Mouse (Mus musculus): ENCODE results near the gene Thegl. TPM values are rescaled to one million over a fixed set of nuclear protein-coding genes. Genes with fewer than 3 reads are reported as not detected.
A peak's percentile ranks its signal among the peaks of the same experiment; 100 is the strongest.
"Not testable (repeated sequence)": the region's sequence is repeated elsewhere in the genome, so short reads cannot be mapped to it uniquely, and the experiment has no call there.

Gene Thegl
- total RNA-seq, 2 experiments from 2014 or later, result 0.42 to 0.63 TPM

- DNase-seq (ENCODE audit: low spot score in 2 of 2), result no peak
Observed at GRCm38 (mm10) chr5:77092531-77092930, 76.7 kb downstream of the Thegl start.

GRCm38 (mm10) chr5:77093961-77094360, 78.1 kb downstream of the Thegl start:
- DNase-seq (ENCODE audit: low spot score in 2 of 2), result no peak

GRCm38 (mm10) chr5:77094510-77095491, 79.0 kb downstream of the Thegl start:
- DNase-seq (ENCODE audit: low spot score in 2 of 2), result peak; percentile 61 to 69

- DNase-seq (ENCODE audit: low spot score in 2 of 2), result not testable (repeated sequence)
Observed at GRCm38 (mm10) chr5:77096194-77096593, 80.4 kb downstream of the Thegl start.

- no peak for DNase-seq (ENCODE audit: low spot score in 2 of 2)
Observed at GRCm38 (mm10) chr5:77097686-77098085, 81.9 kb downstream of the Thegl start.

- no peak for DNase-seq (ENCODE audit: low spot score in 2 of 2)
Observed at GRCm38 (mm10) chr5:77098874-77099273, 83.1 kb downstream of the Thegl start.

GRCm38 (mm10) chr5:77099317-77099996, 83.6 kb downstream of the Thegl start:
- no peak for DNase-seq (ENCODE audit: low spot score in 2 of 2)

- DNase-seq (ENCODE audit: low spot score in 2 of 2), result no peak
Observed at GRCm38 (mm10) chr5:77099997-77100380, 84.2 kb downstream of the Thegl start.

GRCm38 (mm10) chr5:77100691-77101090, 84.9 kb downstream of the Thegl start:
- no peak for DNase-seq (ENCODE audit: low spot score in 2 of 2)

- no peak for DNase-seq (ENCODE audit: low spot score in 2 of 2)
Observed at GRCm38 (mm10) chr5:77102522-77103365, 86.9 kb downstream of the Thegl start.

GRCm38 (mm10) chr5:77107146-77107822, 91.5 kb downstream of the Thegl start:
- no peak for DNase-seq (ENCODE audit: low spot score in 2 of 2)

- no peak for DNase-seq (ENCODE audit: low spot score in 2 of 2)
Observed at GRCm38 (mm10) chr5:77108806-77109205, 93.0 kb downstream of the Thegl start.

- DNase-seq (ENCODE audit: low spot score in 2 of 2), result no peak
Observed at GRCm38 (mm10) chr5:77109814-77110213, 94.0 kb downstream of the Thegl start.

Other genes with a start within 250 kb of the Thegl start
- gene Aasdh, start 110.5 kb upstream of the Thegl start, total RNA-seq (2021), result 10 to 100 TPM; 21.2 to 22.0 TPM
- gene Paics, start 64.7 kb upstream of the Thegl start, total RNA-seq (2021), result 10 to 100 TPM; 94.1 to 94.2 TPM
- 10 to 100 TPM; 20.1 to 20.9 TPM for gene Ppat, start 64.4 kb upstream of the Thegl start, total RNA-seq (2021)
- gene Srp72, start 41.3 kb upstream of the Thegl start, total RNA-seq (2021), result 100 to 1,000 TPM in 1 of 2 experiments, 10 to 100 TPM in 1; 93.8 to 100 TPM
- not detected for gene Arl9, start 12.0 kb upstream of the Thegl start, total RNA-seq (2021)
- gene Hopx, start 99.1 kb downstream of the Thegl start, total RNA-seq (2021), result 10 to 100 TPM; 23.4 to 31.3 TPM
- not detected for gene Spink2, start 195.4 kb downstream of the Thegl start, total RNA-seq (2021)
- gene Rest, start 249.5 kb downstream of the Thegl start, total RNA-seq (2021), result 1 to 10 TPM; 3.5 to 3.6 TPM

Data from left cerebral cortex, adult 18-20 months (tissue).